Mouse (Mus musculus): ENCODE measurements at regions not wholly inside any gene's neighbourhood (a gene's known extent, or its start where the extent isn't known, plus 50 kb on each side); places are given as distances from the start of the nearest gene placed in this dataset.

- DNase-seq (ENCODE audit: low spot score): no peak
Observed at GRCm38 (mm10) chr7:110715545-110715944, 52.5 kb upstream of the Ampd3 start.

DNA sequence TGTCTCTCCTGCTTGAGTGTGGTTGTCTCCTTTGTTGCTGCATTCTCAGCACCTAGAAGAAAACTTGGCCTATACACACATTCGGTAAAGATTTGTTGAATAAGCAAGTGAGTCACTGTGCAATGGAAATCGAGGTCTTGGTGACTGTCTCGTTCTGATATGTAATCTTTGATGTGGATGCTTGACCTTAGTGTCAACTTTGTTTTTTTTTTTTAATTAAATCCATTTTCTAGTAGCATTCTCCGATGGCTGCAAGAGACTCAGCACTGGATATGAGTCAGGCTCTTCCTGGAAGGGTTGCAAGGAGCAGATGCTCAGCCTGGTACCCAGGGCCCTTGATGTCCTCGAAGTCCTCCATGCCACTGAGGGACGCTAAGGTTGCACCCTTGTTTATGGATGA is 50.9 kb upstream of the Ampd3 start:
- DNase-seq (ENCODE audit: low spot score): no peak

Data from embryo, embryonic 10.5 days (tissue).